Mouse (Mus musculus) C2C12 (cell line): Measurements from ENCODE around the gene Esp23. TPM values are rescaled to one million over a fixed set of nuclear protein-coding genes. Genes with fewer than 3 reads are reported as not detected.
"Not testable (repeated sequence)": the region's sequence is repeated elsewhere in the genome, so short reads cannot be mapped to it uniquely, and the experiment has no call there.

Source experiments
- H3K27me3 ChIP-seq: one replicate; pipeline ENCODE4 v1.6.1; 2011; ENCODE audit not compliant: control insufficient read depth, insufficient read depth, insufficient read length
- H3K36me3 ChIP-seq: one replicate; pipeline ENCODE4 v1.6.1; 2011; ENCODE audit not compliant: control insufficient read depth, insufficient read depth
- H3K4me3 ChIP-seq: one replicate; pipeline ENCODE4 v1.5.1; 2011; ENCODE audit warnings: mild to moderate bottlenecking, control low read depth; ENCODE audit not compliant: poor library complexity, insufficient read depth, severe bottlenecking
- H3K79me2 ChIP-seq: one replicate; pipeline ENCODE4 v1.6.1; 2011; ENCODE audit not compliant: control insufficient read depth, insufficient read depth
- H3K79me3 ChIP-seq: one replicate; pipeline ENCODE4 v1.6.1; 2011; ENCODE audit warnings: low read depth, control low read depth
- H3ac ChIP-seq: one replicate; pipeline ENCODE3; 2011; ENCODE audit warnings: low read depth; ENCODE audit not compliant: control insufficient read depth, insufficient read length
- CEBPB ChIP-seq: IDR thresholded peaks from one replicate; pipeline ENCODE4 v1.6.1; 2011; ENCODE audit warnings: low read depth, mild to moderate bottlenecking, control low read depth, moderate library complexity
- CTCF ChIP-seq: IDR thresholded peaks from one replicate; pipeline ENCODE4 v1.5.1; 2011; ENCODE audit not compliant: control insufficient read depth, insufficient read depth, insufficient read length
- FOSL1 ChIP-seq: IDR thresholded peaks from one replicate; pipeline ENCODE4 v1.8.0; 2011; ENCODE audit warnings: mild to moderate bottlenecking, low read length; ENCODE audit not compliant: poor library complexity, insufficient read depth, severe bottlenecking
- MAX ChIP-seq: IDR thresholded peaks from one replicate; pipeline ENCODE4 v1.6.1; 2011; ENCODE audit warnings: mild to moderate bottlenecking, control low read depth
- MYOD1 ChIP-seq: IDR thresholded peaks from one replicate; pipeline ENCODE4 v1.6.1; 2011; ENCODE audit warnings: low read depth; ENCODE audit not compliant: control insufficient read depth, insufficient read length
- MYOG ChIP-seq: IDR thresholded peaks from one replicate; pipeline ENCODE4 v1.6.1; 2011; ENCODE audit not compliant: control insufficient read depth, insufficient read length; ENCODE audit errors: extremely low read depth
- USF1 ChIP-seq: IDR thresholded peaks from one replicate; pipeline ENCODE4 v1.6.1; 2011; ENCODE audit warnings: low read depth, mild to moderate bottlenecking, control low read depth, moderate library complexity
- long read RNA-seq, 2 experiments: library from polyadenylated mRNA; unstranded; transcript quantifications; one replicate each; pipeline ENCODE4 v2.0.0; 2019 to 2020
- polyA plus RNA-seq: library from polyadenylated mRNA; unstranded; fragments of >200 nt; fragmentation: generic; extraction: Trizol; gene quantifications from one replicate; pipeline ENCODE4 v1.2.1, GENCODE M21; 2012; ENCODE audit warnings: missing spikeins

Esp23 gene
- not detected for polyA plus RNA-seq
- long read RNA-seq, experiment 1: 0 reads
- long read RNA-seq, experiment 2: 0 reads

GRCm38 (mm10) chr17:39076937-39077336 is at the start of gene Esp23:
Gene Esp23, minus strand, starts transcription at chr17:39077037.
- no peak within 1 kb of the TSS for H3ac ChIP-seq
- H3K79me3 ChIP-seq: no peaks in the 10 kb centered on the region
- no peaks in the 10 kb centered on the region for H3K79me2 ChIP-seq
- H3K27me3 ChIP-seq: no peaks in the 10 kb centered on the region
- TF ChIP-seq FOSL1 (no peak), MYOG (no peak), MYOD1 (no peak), CTCF (no peak), CEBPB (no peak), MAX (no peak), USF1 (no peak)
- no peaks in the 10 kb centered on the region for H3K36me3 ChIP-seq
- no peak within 1 kb of the TSS for H3K4me3 ChIP-seq

GRCm38 (mm10) chr17:39107126-39107525 is 30.3 kb upstream of the Esp23 start:
- H3K79me2 ChIP-seq, H3K27me3 ChIP-seq, H3ac ChIP-seq, H3K79me3 ChIP-seq, H3K36me3 ChIP-seq, H3K4me3 ChIP-seq: not testable (repeated sequence)

- Histone ChIP-seq H3K79me2 (no peaks in the 10 kb centered on the region), H3K4me3 (no peak within 1 kb of the TSS), H3K27me3 (no peaks in the 10 kb centered on the region), H3K36me3 (no peaks in the 10 kb centered on the region), H3K79me3 (no peaks in the 10 kb centered on the region), H3ac (no peak within 1 kb of the TSS)
- TF ChIP-seq MYOG (no peak), MAX (no peak), USF1 (no peak), FOSL1 (no peak)
Measured at GRCm38 (mm10) chr17:39095034-39095433, 18.2 kb upstream of the Esp23 start, which contains the start of gene Esp22. Gene Esp22, plus strand, starts transcription at chr17:39095334.

- Histone ChIP-seq H3ac (no peak overlapping the region), H3K79me2 (no peaks in the 10 kb centered on the region), H3K79me3 (no peaks in the 10 kb centered on the region), H3K36me3 (no peaks in the 10 kb centered on the region), H3K27me3 (no peaks in the 10 kb centered on the region), H3K4me3 (no peak overlapping the region)
- TF ChIP-seq CTCF (no peak), MYOD1 (no peak), MYOG (no peak), FOSL1 (no peak), USF1 (no peak), MAX (no peak), CEBPB (no peak)
Measured at GRCm38 (mm10) chr17:39063641-39064040, 13.2 kb downstream of the Esp23 start.

- Histone ChIP-seq H3K36me3 (no peaks in the 10 kb centered on the region), H3ac (no peak within 1 kb of the TSS), H3K4me3 (no peak within 1 kb of the TSS), H3K79me3 (no peaks in the 10 kb centered on the region), H3K79me2 (no peaks in the 10 kb centered on the region), H3K27me3 (no peaks in the 10 kb centered on the region)
- TF ChIP-seq MAX: no peak
- no peak for TF ChIP-seq USF1
- no peak for TF ChIP-seq MYOG
- no peak for TF ChIP-seq CEBPB
Measured at GRCm38 (mm10) chr17:39043241-39043640, 33.6 kb downstream of the Esp23 start, which contains the start of gene Gm21903. Gene Gm21903, minus strand, starts transcription at chr17:39043341.

GRCm38 (mm10) chr17:39036395-39036794 is 40.4 kb downstream of the Esp23 start, which contains the start of gene Esp24:
Gene Esp24, plus strand, starts transcription at chr17:39036695.
- H3K4me3 ChIP-seq, H3K79me2 ChIP-seq, H3K36me3 ChIP-seq, H3K79me3 ChIP-seq, H3ac ChIP-seq, H3K27me3 ChIP-seq: not testable (repeated sequence)

Other genes with a start within 250 kb of the Esp23 start
- gene Esp24, start 40.3 kb downstream of the Esp23 start, polyA plus RNA-seq: not detected
- not detected for gene Gm21903, start 33.7 kb downstream of the Esp23 start, polyA plus RNA-seq
- gene Esp22, start 18.3 kb upstream of the Esp23 start, polyA plus RNA-seq: not detected